Mouse (Mus musculus): ENCODE data around the gene Exoc3l4.
A peak's percentile ranks its signal among the peaks of the same experiment; 100 is the strongest.

Exoc3l4 gene

DNA sequence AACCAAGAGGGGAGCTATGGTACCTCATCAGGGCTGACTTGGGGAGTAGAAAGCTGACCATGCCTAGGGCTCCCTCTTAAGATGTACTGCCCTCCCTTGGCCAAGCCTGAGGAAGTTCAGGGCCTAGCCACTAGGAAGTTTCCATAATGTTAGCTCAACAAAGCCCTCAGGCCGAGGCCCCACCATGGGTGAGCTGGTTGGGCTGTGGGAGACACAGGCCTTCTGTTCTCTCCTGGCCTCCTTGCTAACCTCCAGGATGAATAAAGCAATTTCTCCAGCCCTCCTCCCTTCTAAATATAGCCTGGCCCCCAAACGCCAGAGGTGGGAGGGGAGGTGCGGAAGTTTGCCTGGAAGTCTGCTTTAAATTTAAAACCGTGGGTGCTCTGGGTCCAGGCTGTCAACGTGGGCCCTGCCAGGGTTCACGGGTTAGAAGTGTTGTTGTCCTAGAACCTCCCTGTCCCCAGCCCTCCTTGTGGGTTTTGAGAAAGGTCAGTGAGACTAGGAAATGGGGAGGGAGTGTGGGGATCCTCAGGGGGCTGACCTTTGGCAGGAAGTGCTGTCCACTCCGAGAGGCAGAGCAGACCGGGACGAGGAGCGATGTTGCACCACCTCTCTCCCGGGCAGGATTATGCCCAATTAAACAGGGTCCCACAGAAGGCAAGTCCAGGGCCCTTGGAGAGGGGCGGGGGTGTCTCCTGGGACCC is 4.1 kb upstream of the Exoc3l4 start:
- DNase-seq, result no peak

GRCm38 (mm10) chr12:111413300-111413699 is 3.5 kb upstream of the Exoc3l4 start:
- DNase-seq, result peak; percentile 90

DNA sequence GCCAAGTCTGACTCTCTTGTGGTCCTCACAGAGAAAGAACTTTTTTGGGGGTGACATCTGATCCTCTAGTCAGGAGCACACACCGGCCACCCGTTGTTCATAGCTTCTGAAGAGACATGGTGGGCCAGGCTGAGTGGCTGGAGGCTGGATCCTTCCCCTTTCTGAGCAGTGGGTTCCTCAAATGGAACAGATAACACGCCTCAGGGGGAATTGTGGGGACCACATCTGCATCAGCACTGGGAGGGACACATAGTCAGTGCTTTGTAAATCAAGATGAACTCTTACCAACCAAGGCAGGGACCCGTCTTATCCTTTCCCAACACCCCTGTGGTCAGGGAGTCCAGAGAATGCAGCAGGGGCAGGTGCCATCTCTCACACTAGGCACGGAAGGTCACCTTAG is 3.1 kb downstream of the Exoc3l4 start:
- DNase-seq, result no peak

DNA sequence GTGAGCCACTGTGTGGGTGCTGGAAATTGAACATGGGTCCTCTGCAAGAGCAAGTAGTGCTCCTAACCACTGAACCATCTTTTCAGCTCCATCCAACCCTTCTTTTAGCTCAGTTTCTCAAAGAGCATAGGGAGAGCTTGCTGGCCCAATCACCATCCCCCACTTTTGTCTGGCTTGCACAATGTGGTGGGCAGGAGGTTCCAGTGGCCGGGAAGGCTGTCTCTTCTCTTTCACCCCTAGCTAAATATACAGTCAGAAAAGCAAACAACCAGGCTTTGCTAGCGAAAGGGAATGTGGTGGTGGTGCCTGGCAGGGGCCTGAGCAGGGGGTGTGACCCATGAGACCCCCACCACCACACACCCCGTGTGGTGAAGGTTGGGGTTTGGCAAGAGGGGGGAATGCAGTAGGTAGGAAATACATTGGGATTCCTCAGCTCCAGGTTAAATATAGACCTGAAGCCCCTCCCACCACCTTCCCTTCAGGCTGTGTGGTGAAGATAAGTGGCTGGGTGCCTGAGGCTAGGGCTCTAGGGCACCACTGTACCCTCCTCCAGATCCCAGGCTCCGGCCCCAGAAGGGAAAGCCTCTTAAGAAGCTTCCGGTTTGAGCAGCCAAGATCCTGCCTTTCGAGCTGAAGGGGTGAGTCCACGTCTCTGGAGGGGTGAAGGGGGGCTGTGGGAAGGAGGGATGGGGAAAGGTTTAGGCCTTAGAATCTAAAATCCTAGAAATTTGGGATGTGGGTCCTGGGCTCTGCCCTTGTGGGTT is 4.3 kb downstream of the Exoc3l4 start:
- peak; percentile 54 for DNase-seq

GRCm38 (mm10) chr12:111422852-111423251 is 6.0 kb downstream of the Exoc3l4 start:
- DNase-seq, result no peak

DNA sequence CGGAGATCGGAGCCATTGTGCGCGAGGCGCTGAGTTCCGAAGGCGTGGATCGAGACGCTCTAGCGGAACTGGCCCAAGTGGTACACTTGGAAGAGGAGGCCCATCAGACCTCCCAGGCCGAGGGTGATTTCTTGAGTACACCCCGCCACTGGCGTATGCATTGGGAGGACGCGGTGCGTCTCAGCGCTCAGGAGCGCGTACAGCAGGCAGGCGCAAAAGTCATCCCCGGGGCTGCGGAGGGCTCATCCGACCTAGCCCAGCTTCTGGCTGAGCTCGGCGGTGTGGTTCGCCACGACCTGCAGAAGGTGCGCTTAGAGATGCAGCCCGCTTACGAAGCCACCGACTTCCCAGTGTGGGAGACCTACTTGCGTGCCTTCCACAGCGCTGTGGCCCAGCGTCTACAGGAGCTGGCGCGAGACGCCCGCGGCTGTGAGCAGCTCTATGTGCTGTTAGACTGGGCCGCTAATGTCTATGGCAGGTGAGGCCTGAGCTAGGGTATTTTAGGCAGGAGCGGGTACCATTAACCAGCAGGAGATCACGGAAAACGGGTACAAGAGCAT is 6.8 kb downstream of the Exoc3l4 start:
- DNase-seq, result no peak

- no peak for DNase-seq
These were observed 7.7 kb downstream of the Exoc3l4 start for GRCm38 (mm10) chr12:111424547-111424946.

DNA sequence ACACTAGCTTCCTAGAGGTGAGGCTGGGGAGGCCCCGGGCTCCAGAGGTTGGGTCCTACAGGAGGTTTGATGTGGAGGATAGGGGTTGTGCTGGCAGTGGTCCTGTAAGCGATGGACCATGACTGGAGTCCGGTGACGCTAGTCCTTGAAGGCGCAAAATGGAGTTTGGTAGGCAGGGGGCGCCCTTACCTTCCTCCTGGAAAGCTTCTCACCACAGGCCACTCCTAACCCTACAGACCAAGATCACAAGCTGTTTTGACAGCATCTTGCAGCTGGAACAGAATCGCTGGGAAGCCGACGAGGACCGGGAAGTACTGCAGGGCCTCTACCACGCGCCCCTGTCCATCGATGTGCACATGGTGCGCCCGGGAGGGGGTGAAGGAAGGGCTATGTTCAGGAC is 8.4 kb downstream of the Exoc3l4 start:
- DNase-seq, result peak; percentile 85

GRCm38 (mm10) chr12:111425789-111426460 is 9.1 kb downstream of the Exoc3l4 start:
- DNase-seq, result peak; percentile 93

GRCm38 (mm10) chr12:111427438-111428113 is 10.8 kb downstream of the Exoc3l4 start:
- DNase-seq, result no peak

DNA sequence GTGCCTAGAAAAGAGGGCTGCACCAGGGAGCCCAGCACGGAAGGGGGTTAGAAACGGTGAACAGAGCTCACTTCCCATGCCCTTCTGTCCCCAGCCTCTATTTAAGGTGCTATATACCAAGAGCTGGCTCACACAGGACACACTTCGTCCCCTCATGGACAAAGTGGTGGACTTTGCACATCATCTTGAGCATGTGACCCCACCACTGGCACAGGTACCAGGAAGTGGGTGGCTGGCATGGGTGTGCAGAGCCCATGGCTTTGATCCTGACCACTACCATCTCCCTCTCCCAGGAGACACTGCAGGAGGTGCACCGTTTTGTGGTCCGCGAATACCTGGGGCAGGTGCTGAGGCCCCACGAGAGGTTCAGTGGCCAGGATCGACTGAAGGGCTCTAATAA is 11.5 kb downstream of the Exoc3l4 start:
- DNase-seq, result no peak

- DNase-seq, result no peak
These were observed 12.4 kb downstream of the Exoc3l4 start for GRCm38 (mm10) chr12:111428961-111429911.

GRCm38 (mm10) chr12:111430049-111430867 is 13.4 kb downstream of the Exoc3l4 start:
- DNase-seq, result peak; percentile 64

- DNase-seq, result no peak
These were observed 14.3 kb downstream of the Exoc3l4 start for GRCm38 (mm10) chr12:111430868-111431817.

DNA sequence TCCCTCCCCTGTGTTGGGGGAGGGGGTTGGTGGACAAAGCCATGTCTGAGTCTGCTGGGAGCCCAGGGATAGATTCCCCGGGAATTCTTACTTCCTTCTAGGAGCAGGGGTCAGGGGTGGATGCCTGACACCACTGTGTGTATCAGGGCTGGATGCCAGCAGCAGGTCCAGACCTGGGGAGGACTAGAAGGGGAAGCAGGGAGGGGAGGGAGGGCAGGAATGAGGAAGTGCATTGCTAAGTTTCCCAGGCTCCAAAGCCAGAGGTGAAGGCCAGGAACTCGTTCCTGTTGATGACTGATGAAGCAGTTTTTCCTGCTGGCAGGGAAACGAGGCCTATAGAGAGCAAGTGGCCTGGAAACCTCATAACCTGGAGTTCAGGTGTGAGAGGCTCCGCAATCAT is 15.3 kb downstream of the Exoc3l4 start:
- DNase-seq, result no peak

GRCm38 (mm10) chr12:111432751-111433331 is 16.0 kb downstream of the Exoc3l4 start:
- DNase-seq, result no peak

DNA sequence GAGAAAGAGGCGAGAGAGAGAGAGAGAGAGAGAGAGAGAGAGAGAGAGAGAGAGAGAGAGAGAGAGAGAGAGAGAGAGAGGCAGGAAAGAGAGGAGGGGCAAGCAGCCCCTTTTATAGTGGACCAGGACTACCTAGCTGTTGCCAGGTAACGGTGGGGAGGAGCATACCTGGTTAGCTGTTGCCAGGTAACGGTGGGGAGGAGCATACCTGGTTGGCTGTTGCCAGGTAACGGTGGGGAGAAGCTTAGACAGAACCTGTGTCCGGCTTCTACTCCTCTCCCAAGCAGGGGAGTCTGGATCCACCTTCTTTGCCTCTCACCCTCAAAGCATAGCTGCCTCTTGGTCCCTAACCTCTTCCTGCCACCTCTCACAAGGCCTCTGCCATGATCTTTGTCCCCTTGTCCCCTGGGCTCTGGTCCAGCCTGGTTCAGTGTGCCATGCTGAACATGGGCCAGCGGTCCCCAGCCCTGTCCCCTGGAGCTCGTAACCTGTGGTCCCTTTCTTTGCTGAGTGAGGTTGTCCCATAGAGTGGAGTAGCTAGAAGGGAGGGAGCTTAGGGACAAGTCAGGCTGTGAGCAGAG is 17.4 kb downstream of the Exoc3l4 start:
- DNase-seq, result no peak

- peak; percentile 87 for DNase-seq
These were observed 18.0 kb downstream of the Exoc3l4 start for GRCm38 (mm10) chr12:111434745-111435327.
